Mouse (Mus musculus): ENCODE measurements around the gene Rb1.

GRCm38 (mm10) chr14:73334926-73335805 is 9.5 kb upstream of the Rb1 start:
- TF ChIP-seq EP300 (IDR thresholded peaks at IDR 0.05; ENCODE audit: low read depth): no peak
- TF ChIP-seq CTCF (IDR thresholded peaks at IDR 0.05; ENCODE audit: low read depth): no peak
